Mouse (Mus musculus): ENCODE results near the gene Dnah11.

DNA sequence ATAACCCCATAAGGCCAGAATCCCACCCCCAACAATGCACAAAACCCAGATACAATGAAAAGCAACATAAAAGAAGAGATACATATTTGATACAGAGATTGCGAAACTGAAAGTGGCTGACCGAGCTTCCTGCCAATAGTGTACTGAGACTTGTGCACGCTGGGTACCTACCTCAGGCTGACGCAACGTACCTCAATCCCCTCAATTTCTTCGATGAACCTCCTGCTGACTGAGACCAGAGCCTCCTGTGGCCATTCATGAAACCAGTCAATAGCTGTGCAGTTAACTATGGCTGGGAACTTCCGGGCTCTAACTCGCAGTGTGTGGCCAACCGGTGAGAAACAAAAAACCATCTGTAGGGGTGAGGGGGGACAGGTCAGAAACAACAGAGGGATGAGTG lies 203.9 kb downstream of the Dnah11 start:
- TF ChIP-seq CTCF (IDR thresholded peaks at IDR 0.05; ENCODE audit: low read depth, low read length) (no peak), POLR2A (IDR thresholded peaks at IDR 0.05; ENCODE audit: extremely low read depth, insufficient read depth, low read length) (no peak)

All from liver, adult 2 months (tissue).